Mouse (Mus musculus) limb, embryonic 13.5 days (tissue): ENCODE measurements around the gene Cfap61. TPM values are rescaled to one million over a fixed set of nuclear protein-coding genes. Genes with fewer than 3 reads are reported as not detected.
A peak's percentile ranks its signal among the peaks of the same experiment; 100 is the strongest.

Experiments used
- ATAC-seq: fragments of 200-750 bp; cut with Nextera tagmentation; 2 replicates; pipeline ENCODE4 v1.8.0; 2017; ENCODE audit warnings: low read depth, moderate number of reproducible peaks, moderate TSS enrichment; ENCODE audit not compliant: low FRiP score
- H3K27ac ChIP-seq: fragments of 300-500 bp; sonication (generic); 2 replicates; pipeline ENCODE4 v1.5.1; 2015; ENCODE audit warnings: inconsistent platforms, mild to moderate bottlenecking, moderate library complexity
- H3K27me3 ChIP-seq: fragments of 300-500 bp; sonication (generic); 2 replicates; pipeline ENCODE4 v1.6.1; 2015; ENCODE audit warnings: mild to moderate bottlenecking, inconsistent platforms
- H3K36me3 ChIP-seq: fragments of 300-500 bp; sonication (generic); 2 replicates; pipeline ENCODE4 v1.6.1; 2015; ENCODE audit warnings: inconsistent platforms, mild to moderate bottlenecking, moderate library complexity
- H3K4me1 ChIP-seq: fragments of 300-500 bp; sonication (generic); 2 replicates; pipeline ENCODE4 v1.6.1; 2015; ENCODE audit warnings: inconsistent platforms
- H3K4me2 ChIP-seq: fragments of 300-500 bp; sonication (generic); replicated peaks from 2 replicates; pipeline ENCODE4 v1.6.1; 2015; ENCODE audit warnings: inconsistent platforms, mild to moderate bottlenecking, moderate library complexity
- H3K4me3 ChIP-seq: fragments of 300-500 bp; sonication (generic); 2 replicates; pipeline ENCODE4 v1.5.1; 2015; ENCODE audit warnings: moderate library complexity, mild to moderate bottlenecking, inconsistent platforms
- H3K9ac ChIP-seq: fragments of 300-500 bp; sonication (generic); 2 replicates; pipeline ENCODE4 v1.6.1; 2015; ENCODE audit warnings: mild to moderate bottlenecking, inconsistent platforms
- H3K9me3 ChIP-seq: fragments of 300-500 bp; sonication (generic); 2 replicates; pipeline ENCODE4 v1.6.1; 2016; ENCODE audit warnings: inconsistent platforms
- WGBS: fragments of 180-500 bp; shearing (Covaris S2); methylation state at CpG from one replicate; pipeline ENCODE4 v1.1.7; 2015; 5-methylcytosine and 5-hydroxymethylcytosine counted together
- polyA plus RNA-seq: library from polyadenylated mRNA; unstranded; fragments of >200 nt; fragmentation: Nextera tagmentation; extraction: Ambion mirVana; gene quantifications from 2 replicates; pipeline ENCODE4 v1.2.1, GENCODE M21; 2015

Gene Cfap61
- polyA plus RNA-seq, 1 experiment from 2014 or later: 0.24 TPM

GRCm38 (mm10) chr2:146147801-146148200 is 213.2 kb downstream of the Cfap61 start:
- no peak overlapping the region for H3K4me3 ChIP-seq
- 88% methylated on average over 5 of the region's 5 CpGs for WGBS
- H3K36me3 ChIP-seq: no peaks in the 10 kb centered on the region
- no peak overlapping the region for H3K9ac ChIP-seq
- no peak for ATAC-seq
- no peak overlapping the region for H3K4me2 ChIP-seq
- no peaks in the 10 kb centered on the region for H3K4me1 ChIP-seq
- H3K9me3 ChIP-seq: no peaks in the 10 kb centered on the region
- H3K27ac ChIP-seq: no peak overlapping the region
- H3K27me3 ChIP-seq: no peaks in the 10 kb centered on the region

- Histone ChIP-seq H3K4me1 (no peaks in the 10 kb centered on the region), H3K4me2 (no peak overlapping the region), H3K27ac (no peak overlapping the region), H3K36me3 (no peaks in the 10 kb centered on the region), H3K9ac (no peak overlapping the region), H3K9me3 (no peaks in the 10 kb centered on the region), H3K4me3 (no peak overlapping the region), H3K27me3 (no peaks in the 10 kb centered on the region)
- WGBS: 92% methylated on average over 15 of the region's 15 CpGs
- ATAC-seq: no peak
These were observed 214.8 kb downstream of the Cfap61 start for GRCm38 (mm10) chr2:146149206-146149974.

- no peaks in the 10 kb centered on the region for H3K9me3 ChIP-seq
- no peak overlapping the region for H3K9ac ChIP-seq
- H3K27ac ChIP-seq: no peak overlapping the region
- H3K4me1 ChIP-seq: no peaks in the 10 kb centered on the region
- 0 out of 2 replicates have a peak, but pooled peaks have one; percentile 32 for ATAC-seq
- H3K4me3 ChIP-seq: no peak overlapping the region
- H3K4me2 ChIP-seq: no peak overlapping the region
- H3K27me3 ChIP-seq: no peaks in the 10 kb centered on the region
- no peaks in the 10 kb centered on the region for H3K36me3 ChIP-seq
- WGBS: 65% methylated on average over 14 of the region's 14 CpGs
These were observed 233.6 kb downstream of the Cfap61 start for GRCm38 (mm10) chr2:146168017-146168803.

GRCm38 (mm10) chr2:146169492-146169891 is 234.9 kb downstream of the Cfap61 start:
- Histone ChIP-seq H3K4me3 (no peak overlapping the region), H3K27ac (no peak overlapping the region), H3K36me3 (no peaks in the 10 kb centered on the region), H3K4me1 (no peaks in the 10 kb centered on the region), H3K9me3 (no peaks in the 10 kb centered on the region), H3K27me3 (no peaks in the 10 kb centered on the region), H3K4me2 (no peak overlapping the region), H3K9ac (no peak overlapping the region)
- WGBS: 79% methylated on average over 7 of the region's 7 CpGs
- no peak for ATAC-seq

- Histone ChIP-seq H3K4me2 (no peak overlapping the region), H3K27me3 (no peaks in the 10 kb centered on the region), H3K4me3 (no peak overlapping the region), H3K9ac (no peak overlapping the region), H3K36me3 (no peaks in the 10 kb centered on the region), H3K9me3 (no peaks in the 10 kb centered on the region), H3K27ac (no peak overlapping the region), H3K4me1 (no peaks in the 10 kb centered on the region)
- WGBS: 56% methylated on average over 4 of the region's 4 CpGs
- ATAC-seq: no peak
These were observed 237.5 kb downstream of the Cfap61 start for GRCm38 (mm10) chr2:146172106-146172505.

- no peaks in the 10 kb centered on the region for H3K4me1 ChIP-seq
- no peak overlapping the region for H3K4me2 ChIP-seq
- H3K27me3 ChIP-seq: no peaks in the 10 kb centered on the region
- no peaks in the 10 kb centered on the region for H3K9me3 ChIP-seq
- H3K9ac ChIP-seq: no peak overlapping the region
- H3K36me3 ChIP-seq: no peaks in the 10 kb centered on the region
- H3K4me3 ChIP-seq: no peak overlapping the region
- 83% methylated on average over 7 of the region's 7 CpGs for WGBS
- no peak overlapping the region for H3K27ac ChIP-seq
- ATAC-seq: no peak
These were observed 239.6 kb downstream of the Cfap61 start for GRCm38 (mm10) chr2:146174173-146174572.

- H3K27ac ChIP-seq: no peak overlapping the region
- no peaks in the 10 kb centered on the region for H3K4me1 ChIP-seq
- no peak overlapping the region for H3K4me2 ChIP-seq
- no peak overlapping the region for H3K4me3 ChIP-seq
- no peak overlapping the region for H3K9ac ChIP-seq
- H3K27me3 ChIP-seq: no peaks in the 10 kb centered on the region
- WGBS: 66% methylated on average over 1 of the region's 1 CpGs
- no peaks in the 10 kb centered on the region for H3K9me3 ChIP-seq
- H3K36me3 ChIP-seq: no peaks in the 10 kb centered on the region
- no peak for ATAC-seq
These were observed 244.1 kb downstream of the Cfap61 start for GRCm38 (mm10) chr2:146178718-146179117.

GRCm38 (mm10) chr2:146183830-146184793 is 249.5 kb downstream of the Cfap61 start:
- Histone ChIP-seq H3K4me3 (no peak overlapping the region), H3K27me3 (no peaks in the 10 kb centered on the region), H3K27ac (no peak overlapping the region), H3K4me2 (no peak overlapping the region), H3K9ac (no peak overlapping the region), H3K9me3 (no peaks in the 10 kb centered on the region), H3K36me3 (no peaks in the 10 kb centered on the region), H3K4me1 (no peaks in the 10 kb centered on the region)
- ATAC-seq: no peak
- 76% methylated on average over 24 of the region's 24 CpGs for WGBS

GRCm38 (mm10) chr2:146196126-146196525 is 261.5 kb downstream of the Cfap61 start:
- H3K9me3 ChIP-seq: no peaks in the 10 kb centered on the region
- H3K36me3 ChIP-seq: no peaks in the 10 kb centered on the region
- H3K4me1 ChIP-seq: no peaks in the 10 kb centered on the region
- H3K27ac ChIP-seq: no peak overlapping the region
- H3K4me3 ChIP-seq: no peak overlapping the region
- ATAC-seq: no peak
- WGBS: 91% methylated on average over 11 of the region's 11 CpGs
- no peak overlapping the region for H3K9ac ChIP-seq
- H3K27me3 ChIP-seq: no peaks in the 10 kb centered on the region
- H3K4me2 ChIP-seq: no peak overlapping the region

- ATAC-seq: no peak
- H3K4me3 ChIP-seq: no peak overlapping the region
- no peak overlapping the region for H3K9ac ChIP-seq
- no peaks in the 10 kb centered on the region for H3K27me3 ChIP-seq
- H3K36me3 ChIP-seq: no peaks in the 10 kb centered on the region
- H3K4me1 ChIP-seq: no peaks in the 10 kb centered on the region
- WGBS: 78% methylated on average over 7 of the region's 7 CpGs
- H3K9me3 ChIP-seq: no peaks in the 10 kb centered on the region
- H3K4me2 ChIP-seq: no peak overlapping the region
- no peak overlapping the region for H3K27ac ChIP-seq
These were observed 263.4 kb downstream of the Cfap61 start for GRCm38 (mm10) chr2:146197947-146198346.

GRCm38 (mm10) chr2:146210968-146211367 is 276.4 kb downstream of the Cfap61 start:
- Histone ChIP-seq H3K27ac (no peak overlapping the region), H3K27me3 (peaks cover 22% of the 10 kb centered on the region), H3K4me1 (no peaks in the 10 kb centered on the region), H3K9ac (no peak overlapping the region), H3K9me3 (no peaks in the 10 kb centered on the region), H3K4me3 (no peak overlapping the region), H3K36me3 (no peaks in the 10 kb centered on the region), H3K4me2 (no peak overlapping the region)
- ATAC-seq: no peak
- WGBS: 44% methylated on average over 4 of the region's 4 CpGs

- H3K9ac ChIP-seq: no peak overlapping the region
- no peak overlapping the region for H3K27ac ChIP-seq
- no peaks in the 10 kb centered on the region for H3K9me3 ChIP-seq
- H3K27me3 ChIP-seq: peaks cover 56% of the 10 kb centered on the region
- no peak overlapping the region for H3K4me3 ChIP-seq
- H3K4me1 ChIP-seq: peaks cover 12% of the 10 kb centered on the region
- H3K36me3 ChIP-seq: no peaks in the 10 kb centered on the region
- WGBS: 3% methylated on average over 9 of the region's 9 CpGs
- no peak for ATAC-seq
- H3K4me2 ChIP-seq: no peak overlapping the region
These were observed 280.1 kb downstream of the Cfap61 start for GRCm38 (mm10) chr2:146214715-146215114.
